Mouse (Mus musculus) liver, embryonic 16.5 days (tissue): ENCODE data around the gene Alox12b. TPM values are rescaled to one million over a fixed set of nuclear protein-coding genes. Genes with fewer than 3 reads are reported as not detected.

Experiments used
- ATAC-seq: fragments of 200-750 bp; cut with Nextera tagmentation; 2 replicates; pipeline ENCODE4 v1.8.0; 2017; ENCODE audit warnings: low read depth, mild to moderate bottlenecking, moderate number of reproducible peaks, moderate library complexity
- H3K27ac ChIP-seq: fragments of 300-500 bp; sonication (generic); 2 replicates; pipeline ENCODE4 v1.5.1; 2014; ENCODE audit warnings: mild to moderate bottlenecking, low read length
- H3K27me3 ChIP-seq: fragments of 300-500 bp; sonication (generic); 2 replicates; pipeline ENCODE4 v1.6.1; 2014; ENCODE audit warnings: low read depth, low read length, mixed read lengths; ENCODE audit not compliant: control insufficient read depth, insufficient read depth
- H3K36me3 ChIP-seq: fragments of 300-500 bp; sonication (generic); 2 replicates; pipeline ENCODE4 v1.6.1; 2014; ENCODE audit warnings: mild to moderate bottlenecking; ENCODE audit not compliant: control insufficient read depth, insufficient read depth
- H3K4me1 ChIP-seq: fragments of 300-500 bp; sonication (generic); 2 replicates; pipeline ENCODE4 v1.6.1; 2014; ENCODE audit warnings: low read depth, low read length, mixed read lengths; ENCODE audit not compliant: control insufficient read depth
- H3K4me2 ChIP-seq: fragments of 300-500 bp; sonication (generic); 2 replicates; pipeline ENCODE4 v1.6.1; 2014; ENCODE audit warnings: low read depth, low read length, mixed read lengths
- H3K4me3 ChIP-seq: fragments of 300-500 bp; sonication (generic); 2 replicates; pipeline ENCODE4 v1.5.1; 2014; ENCODE audit warnings: low read depth, mild to moderate bottlenecking, low read length
- H3K9ac ChIP-seq: fragments of 300-500 bp; sonication (generic); 2 replicates; pipeline ENCODE4 v1.6.1; 2014; ENCODE audit warnings: low read depth, low read length
- H3K9me3 ChIP-seq: fragments of 300-500 bp; sonication (generic); replicated peaks from 2 replicates; pipeline ENCODE4 v1.6.1; 2016; ENCODE audit warnings: low read length; ENCODE audit not compliant: control insufficient read depth
- WGBS: fragments of 180-500 bp; shearing (Covaris S2); extraction: QIAGEN DNeasy Blood & Tissue Kit; methylation state at CpG from one replicate; pipeline ENCODE4 v1.1.7; 2014; ENCODE audit not compliant: insufficient replicate concordance; 5-methylcytosine and 5-hydroxymethylcytosine counted together
- polyA plus RNA-seq: library from polyadenylated mRNA; unstranded; fragments of >200 nt; fragmentation: Nextera tagmentation; extraction: Ambion mirVana; gene quantifications from 2 replicates; pipeline ENCODE4 v1.2.1, GENCODE M21; 2015

Gene Alox12b
- polyA plus RNA-seq, 1 experiment from 2014 or later: not detected

DNA sequence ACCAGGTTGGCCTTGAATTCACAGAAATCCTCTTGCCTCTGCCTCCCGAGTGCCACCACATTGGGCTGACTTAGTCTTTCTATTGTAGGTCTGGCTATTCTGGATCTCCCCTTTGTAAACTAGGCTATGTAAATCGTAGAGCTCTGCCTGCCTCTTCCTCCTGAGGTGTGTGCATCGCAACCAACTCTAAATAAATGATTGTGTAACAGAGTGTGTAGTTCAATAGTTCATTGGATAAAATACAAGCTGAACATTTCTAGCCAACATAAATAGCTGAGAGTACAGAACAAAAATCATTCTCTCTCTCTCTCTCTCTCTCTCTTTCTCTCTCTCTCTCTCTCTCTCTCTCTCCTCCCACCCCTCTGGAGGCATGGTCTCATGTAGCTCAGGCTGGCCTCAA is 42.2 kb upstream of the Alox12b start:
- no peak overlapping the region for H3K4me3 ChIP-seq
- H3K9ac ChIP-seq: no peak overlapping the region
- no peak overlapping the region for H3K27ac ChIP-seq
- H3K4me1 ChIP-seq: peaks cover 33% of the 10 kb centered on the region
- H3K36me3 ChIP-seq: no peaks in the 10 kb centered on the region
- ATAC-seq: no peak
- H3K9me3 ChIP-seq: no peaks in the 10 kb centered on the region
- no peak overlapping the region for H3K4me2 ChIP-seq
- peaks cover 10% of the 10 kb centered on the region for H3K27me3 ChIP-seq
- WGBS: 51% methylated on average over 3 of the region's 3 CpGs

DNA sequence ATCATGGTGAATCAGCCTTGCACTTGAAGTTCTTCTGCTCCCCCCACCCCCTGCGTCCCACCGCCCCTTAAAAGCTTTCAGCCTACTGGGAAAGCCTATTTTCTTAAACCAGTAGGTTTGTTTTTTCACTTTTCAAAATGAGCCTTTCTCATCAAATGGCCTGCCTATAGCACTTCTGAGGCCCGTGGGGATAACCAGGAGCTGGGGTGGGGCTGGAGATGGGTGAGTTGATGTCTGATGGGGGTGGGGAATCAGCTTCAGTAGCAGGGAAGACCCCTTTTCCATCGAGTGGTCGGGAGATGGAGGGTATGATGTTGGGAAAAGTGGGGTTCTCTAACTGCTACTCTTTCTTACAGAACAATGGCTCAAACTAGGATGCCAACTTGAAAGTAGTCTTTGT is 39.9 kb upstream of the Alox12b start:
- H3K9me3 ChIP-seq: no peaks in the 10 kb centered on the region
- 50% methylated on average over 5 of the region's 5 CpGs for WGBS
- 0 out of 2 replicates have a peak overlapping the region, but pooled peaks have one; percentile 97 for H3K4me2 ChIP-seq
- no peak overlapping the region for H3K4me3 ChIP-seq
- H3K9ac ChIP-seq: no peak overlapping the region
- ATAC-seq: no peak
- H3K27me3 ChIP-seq: peaks cover 32% of the 10 kb centered on the region
- peaks cover 42% of the 10 kb centered on the region for H3K4me1 ChIP-seq
- no peaks in the 10 kb centered on the region for H3K36me3 ChIP-seq
- H3K27ac ChIP-seq: no peak overlapping the region

DNA sequence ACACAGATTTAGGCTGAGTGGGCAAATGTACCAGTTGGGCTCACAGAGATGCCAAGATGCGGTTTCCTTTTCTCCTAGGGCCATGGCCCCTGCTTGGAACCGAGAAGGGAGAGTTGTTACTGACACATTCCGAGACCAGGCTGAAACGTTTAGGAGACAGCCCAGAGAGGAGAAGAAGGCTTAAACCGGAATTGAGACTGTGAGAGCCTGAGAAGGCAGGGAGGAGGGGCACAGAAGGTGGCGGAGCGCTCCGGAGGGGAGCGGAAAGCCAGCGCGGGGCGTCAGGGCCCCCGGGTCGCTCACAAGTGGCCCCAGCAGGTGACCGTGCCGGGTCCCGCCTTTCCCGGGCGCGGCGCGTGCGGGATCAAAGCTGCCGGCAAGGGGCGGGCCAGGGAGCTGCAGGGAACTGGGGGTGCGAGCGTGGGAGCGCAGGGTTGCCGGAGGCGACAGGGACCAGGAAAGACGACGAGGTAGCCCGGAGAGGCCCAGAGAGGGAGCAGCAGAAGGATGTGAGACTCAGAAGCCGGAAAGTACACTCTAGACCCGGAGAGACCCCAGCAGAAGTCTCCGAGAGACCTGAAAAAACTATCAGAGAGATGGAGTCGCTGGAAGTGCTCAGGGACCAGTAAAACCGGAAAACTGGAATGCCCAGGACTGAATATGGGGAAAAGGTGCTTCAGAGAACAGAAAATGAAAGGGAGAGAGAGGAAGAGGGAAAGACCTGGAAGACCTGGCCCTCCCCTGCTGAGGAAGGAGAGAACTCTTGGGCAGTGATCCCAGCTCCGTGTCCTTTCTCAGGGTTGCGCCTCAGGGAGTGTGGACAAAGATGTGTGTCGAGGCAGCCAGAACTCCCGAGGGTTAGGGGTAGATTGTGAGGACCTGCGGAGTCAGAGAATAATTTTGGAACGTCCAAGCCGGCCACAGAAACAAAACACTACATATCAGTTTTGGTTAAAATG is 38.8 kb upstream of the Alox12b start:
- H3K4me3 ChIP-seq: peak overlapping the region; percentile 73

GRCm38 (mm10) chr11:69118765-69119164 is 38.0 kb upstream of the Alox12b start:
- 2% methylated on average over 15 of the region's 15 CpGs for WGBS
- Histone ChIP-seq H3K9me3 (no peaks in the 10 kb centered on the region), H3K9ac (peak overlapping the region; percentile 71), H3K27ac (no peak overlapping the region), H3K27me3 (peaks cover 43% of the 10 kb centered on the region), H3K4me1 (peaks cover 55% of the 10 kb centered on the region), H3K36me3 (no peaks in the 10 kb centered on the region), H3K4me2 (peak overlapping the region; percentile 97), H3K4me3 (peak overlapping the region; percentile 73)
- peak; percentile 23; the same call in 1 of the 2 replicates for ATAC-seq

More for the DNA sequence above, 38.8 kb upstream of the Alox12b start:
- no peaks in the 10 kb centered on the region for H3K36me3 ChIP-seq
- H3K9me3 ChIP-seq: no peaks in the 10 kb centered on the region
- peaks cover 43% of the 10 kb centered on the region for H3K27me3 ChIP-seq
- under 1% methylated on average over 44 of the region's 45 CpGs for WGBS
- peak overlapping the region; percentile 97 for H3K4me2 ChIP-seq
- peak; percentile 30 for ATAC-seq
- peak overlapping the region; percentile 71 for H3K9ac ChIP-seq
- H3K4me1 ChIP-seq: peaks cover 53% of the 10 kb centered on the region
- peak overlapping the region; percentile 46 for H3K27ac ChIP-seq

GRCm38 (mm10) chr11:69119446-69120155 is 37.2 kb upstream of the Alox12b start:
- no peaks in the 10 kb centered on the region for H3K36me3 ChIP-seq
- peak overlapping the region; percentile 97 for H3K4me2 ChIP-seq
- ATAC-seq: no peak
- no peak overlapping the region for H3K27ac ChIP-seq
- 38% methylated on average over 14 of the region's 14 CpGs for WGBS
- H3K4me1 ChIP-seq: peaks cover 55% of the 10 kb centered on the region
- H3K9ac ChIP-seq: no peak overlapping the region
- H3K9me3 ChIP-seq: no peaks in the 10 kb centered on the region
- no peak overlapping the region; the same call in 1 of the 2 replicates for H3K4me3 ChIP-seq
- H3K27me3 ChIP-seq: peaks cover 43% of the 10 kb centered on the region

DNA sequence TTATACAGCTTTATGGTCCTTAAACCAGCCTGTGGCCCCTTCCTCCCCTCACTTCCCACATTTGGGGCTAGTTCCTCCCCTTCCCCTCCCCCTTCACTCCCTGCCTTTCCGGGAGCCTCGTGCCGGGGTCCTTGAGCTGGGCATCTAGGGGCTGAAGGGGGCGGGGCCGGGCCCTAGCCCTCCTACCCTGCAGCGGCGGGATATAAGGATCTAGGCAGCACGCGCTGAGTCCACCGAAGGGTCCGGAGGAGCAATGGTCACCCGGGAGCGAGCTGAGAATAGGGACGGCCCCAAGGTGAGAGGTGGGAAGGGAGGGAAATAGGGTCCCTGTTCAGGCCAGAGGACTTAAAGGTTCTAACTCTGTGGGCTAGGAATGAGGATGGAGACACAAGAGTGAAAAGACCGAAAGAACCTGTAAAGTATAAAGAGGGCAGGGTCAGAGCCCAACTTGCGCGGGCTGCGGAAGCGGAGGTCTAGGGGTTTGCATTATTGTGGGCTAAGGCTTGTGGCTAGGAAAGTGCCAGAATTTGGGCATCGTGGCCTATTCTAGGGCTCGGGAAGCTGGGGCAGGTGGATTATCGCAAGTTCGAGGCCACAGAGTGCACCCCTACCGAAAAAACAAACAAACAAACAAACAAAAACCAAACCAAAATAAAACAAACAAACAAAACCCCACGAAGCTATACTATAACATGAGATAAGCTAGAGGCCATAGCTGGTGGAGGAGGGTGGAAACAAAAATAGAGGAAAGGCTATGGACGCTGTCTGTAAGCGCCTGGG is 36.4 kb upstream of the Alox12b start, which contains the start of gene Hes7:
Hes7 (plus strand) TSS at position 184 of the 780 bp plus-strand sequence.
- Histone ChIP-seq H3K36me3 (no peaks in the 10 kb centered on the region), H3K4me1 (peaks cover 58% of the 10 kb centered on the region), H3K4me3 (peak within 1 kb of the TSS; percentile 74), H3K9ac (peak within 1 kb of the TSS; percentile 26; the same call in 1 of the 2 replicates), H3K27me3 (peaks cover 43% of the 10 kb centered on the region), H3K27ac (no peak within 1 kb of the TSS), H3K9me3 (no peaks in the 10 kb centered on the region), H3K4me2 (peak within 1 kb of the TSS; percentile 97)
- under 1% methylated on average over 27 of the region's 27 CpGs for WGBS
- no peak for ATAC-seq

- Histone ChIP-seq H3K9ac (peak overlapping the region; percentile 66), H3K4me1 (peaks cover 65% of the 10 kb centered on the region), H3K27ac (no peak overlapping the region), H3K9me3 (no peaks in the 10 kb centered on the region), H3K4me3 (peak overlapping the region; percentile 74), H3K27me3 (peaks cover 43% of the 10 kb centered on the region), H3K36me3 (no peaks in the 10 kb centered on the region), H3K4me2 (peak overlapping the region; percentile 95)
- no peak for ATAC-seq
- under 1% methylated on average over 28 of the region's 33 CpGs for WGBS
These were observed 35.6 kb upstream of the Alox12b start for GRCm38 (mm10) chr11:69121001-69121740.
